Mouse (Mus musculus) testis, adult 2 months (tissue): Measurements from ENCODE around the gene Vps13a. TPM values are rescaled to one million over a fixed set of nuclear protein-coding genes. Genes with fewer than 3 reads are reported as not detected.

Source experiments
- H3K27ac ChIP-seq: fragments of 200-500 bp; 2 replicates; pipeline ENCODE4 v1.5.1; 2012; ENCODE audit warnings: low read depth, low read length; ENCODE audit not compliant: control insufficient read depth, insufficient read depth
- H3K27me3 ChIP-seq: fragments of 200-500 bp; 2 replicates; pipeline ENCODE4 v1.6.1; 2012; ENCODE audit warnings: mild to moderate bottlenecking, low read length, moderate library complexity; ENCODE audit not compliant: control insufficient read depth, insufficient read depth
- H3K36me3 ChIP-seq: fragments of 200-500 bp; 2 replicates; pipeline ENCODE4 v1.6.1; 2012; ENCODE audit warnings: mild to moderate bottlenecking, low read length; ENCODE audit not compliant: control insufficient read depth, insufficient read depth
- H3K4me1 ChIP-seq: fragments of 200-500 bp; 2 replicates; pipeline ENCODE4 v1.6.1; 2012; ENCODE audit warnings: low read length; ENCODE audit not compliant: control insufficient read depth, insufficient read depth
- H3K4me3 ChIP-seq: fragments of 200-500 bp; 2 replicates; pipeline ENCODE4 v1.5.1; 2012; ENCODE audit warnings: low read depth, mild to moderate bottlenecking, low read length, moderate library complexity, mixed read lengths; ENCODE audit not compliant: control insufficient read depth
- CTCF ChIP-seq: fragments of 200-500 bp; IDR thresholded peaks from 2 replicates; pipeline ENCODE4 v1.5.1; 2012; ENCODE audit warnings: low read depth, mild to moderate bottlenecking, inconsistent platforms, low read length, moderate library complexity; ENCODE audit not compliant: control insufficient read depth, insufficient read depth, insufficient replicate concordance
- POLR2A ChIP-seq: fragments of 200-500 bp; IDR thresholded peaks from 2 replicates; pipeline ENCODE4 v1.6.1; 2012; ENCODE audit warnings: low read depth, mild to moderate bottlenecking, inconsistent platforms, low read length, moderate library complexity; ENCODE audit not compliant: control insufficient read depth
- polyA plus RNA-seq: library from polyadenylated mRNA; depleted of rRNA; stranded (reverse); fragments of >200 nt; gene quantifications from 2 replicates; pipeline ENCODE4 v1.2.3, GENCODE M21; 2012; rRNA removed

The Vps13a gene
- polyA plus RNA-seq, 1 experiment: 23.4 TPM

DNA sequence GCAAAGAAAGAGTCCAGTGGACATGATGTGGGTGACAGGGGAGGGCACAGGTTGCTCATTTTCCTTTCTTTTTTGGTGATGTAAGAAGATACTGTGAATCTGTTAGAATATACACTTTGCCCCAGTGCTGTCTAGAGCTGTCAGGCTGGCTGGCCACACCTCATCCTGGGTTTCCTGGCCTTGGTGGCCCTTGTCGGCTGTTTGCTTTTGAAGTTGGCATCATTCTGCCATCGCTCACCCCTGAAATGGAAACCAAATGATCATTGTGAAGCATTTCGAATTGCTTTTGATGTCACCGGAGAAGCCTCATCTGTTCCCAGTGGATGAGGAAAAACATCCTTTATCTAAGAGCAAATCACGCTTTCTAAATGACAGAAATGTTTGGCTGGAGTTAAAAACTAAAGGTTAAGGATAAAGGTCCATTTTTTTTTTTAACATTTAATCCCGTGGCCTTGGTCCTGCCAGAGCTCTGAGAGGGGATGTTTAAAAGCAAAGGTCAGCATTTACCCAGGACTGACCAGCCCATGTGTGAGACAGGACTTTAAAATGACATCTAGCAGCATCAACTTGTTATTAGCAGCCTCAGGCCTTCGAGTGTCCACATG lies 201.0 kb downstream of the Vps13a start:
- TF ChIP-seq POLR2A: no peak
- TF ChIP-seq CTCF: no peak
- no peaks in the 10 kb centered on the region for H3K4me1 ChIP-seq
- H3K27me3 ChIP-seq: no peaks in the 10 kb centered on the region
- H3K27ac ChIP-seq: no peak overlapping the region
- H3K36me3 ChIP-seq: no peaks in the 10 kb centered on the region
- no peak overlapping the region for H3K4me3 ChIP-seq

DNA sequence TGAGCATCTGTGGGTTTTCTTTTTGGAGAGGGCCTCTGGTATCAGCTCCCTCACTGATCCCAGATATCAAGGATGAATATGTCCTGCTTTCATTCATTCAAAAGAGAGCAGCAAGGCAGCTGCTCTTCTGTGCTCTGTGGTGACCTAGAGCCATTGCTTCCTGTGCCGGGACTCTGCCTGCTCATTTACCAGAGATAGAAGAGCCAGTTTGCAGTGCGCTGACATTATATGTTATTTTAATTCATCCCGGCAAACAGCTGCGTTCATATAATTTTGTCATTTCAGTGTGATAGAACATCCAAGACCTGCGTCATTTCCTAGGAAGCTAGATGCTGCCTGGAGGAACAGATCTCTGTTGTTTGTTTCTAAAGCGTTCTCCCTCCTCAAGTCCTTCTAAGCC lies 203.9 kb downstream of the Vps13a start:
- H3K36me3 ChIP-seq: no peaks in the 10 kb centered on the region
- H3K27ac ChIP-seq: no peak overlapping the region
- no peak overlapping the region for H3K4me3 ChIP-seq
- H3K27me3 ChIP-seq: no peaks in the 10 kb centered on the region
- TF ChIP-seq CTCF (no peak), POLR2A (no peak)
- H3K4me1 ChIP-seq: no peaks in the 10 kb centered on the region

Other genes starting within 250 kb of the Vps13a start
- 0.35 and 0.61 TPM in 2 replicates for gene Foxb2, start 92.9 kb upstream of the Vps13a start, polyA plus RNA-seq
- 0.27 and 0.43 TPM in 2 replicates for gene Prune2, start 175.2 kb upstream of the Vps13a start, polyA plus RNA-seq